Mouse (Mus musculus): ENCODE measurements around the gene Qars. TPM values are rescaled to one million over a fixed set of nuclear protein-coding genes. Genes with fewer than 3 reads are reported as not detected.
A peak's percentile ranks its signal among the peaks of the same experiment; 100 is the strongest.

Qars gene
- polyA plus RNA-seq, 1 experiment: 165 TPM

DNA sequence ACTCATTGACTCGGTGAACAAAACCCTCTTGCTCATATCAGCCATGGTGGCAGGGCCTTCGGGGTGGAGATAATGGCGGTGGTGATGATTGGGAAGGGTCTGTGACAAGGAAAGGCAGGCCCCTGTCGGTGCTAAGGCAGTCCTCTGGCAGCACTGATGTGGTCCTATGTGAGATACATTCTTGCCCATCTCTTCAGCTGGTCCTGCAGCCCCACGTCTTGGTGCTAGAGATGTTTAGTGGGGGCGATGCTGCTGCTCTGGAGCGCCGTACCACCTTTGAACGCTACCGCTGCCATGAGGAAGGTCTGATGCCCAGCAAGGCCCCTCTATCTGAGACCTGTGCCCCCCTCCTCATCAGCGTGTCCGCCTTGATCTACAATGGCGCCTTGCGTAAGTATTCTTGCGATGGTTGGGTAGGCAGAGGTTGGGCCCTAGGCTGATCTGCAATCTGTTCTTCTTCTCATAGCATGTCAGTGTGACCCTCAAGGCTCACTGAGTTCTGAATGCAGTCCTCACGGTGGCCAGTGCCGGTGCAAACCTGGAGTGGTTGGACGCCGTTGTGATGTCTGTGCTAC is 22.1 kb upstream of the Qars start:
- Histone ChIP-seq H3K4me1 (ENCODE audit: control insufficient read depth, insufficient read depth, low read length) (peaks cover 6% of the 10 kb centered on the region; the same call in 1 of the 2 replicates), H3K27ac (ENCODE audit: insufficient read depth, low read depth, low read length) (no peak overlapping the region)
- no peak for TF ChIP-seq CTCF (IDR thresholded peaks at IDR 0.05; ENCODE audit: low read depth, low read length)
- TF ChIP-seq POLR2A (IDR thresholded peaks at IDR 0.05; ENCODE audit: borderline replicate concordance, low read depth, low read length): no peak

DNA sequence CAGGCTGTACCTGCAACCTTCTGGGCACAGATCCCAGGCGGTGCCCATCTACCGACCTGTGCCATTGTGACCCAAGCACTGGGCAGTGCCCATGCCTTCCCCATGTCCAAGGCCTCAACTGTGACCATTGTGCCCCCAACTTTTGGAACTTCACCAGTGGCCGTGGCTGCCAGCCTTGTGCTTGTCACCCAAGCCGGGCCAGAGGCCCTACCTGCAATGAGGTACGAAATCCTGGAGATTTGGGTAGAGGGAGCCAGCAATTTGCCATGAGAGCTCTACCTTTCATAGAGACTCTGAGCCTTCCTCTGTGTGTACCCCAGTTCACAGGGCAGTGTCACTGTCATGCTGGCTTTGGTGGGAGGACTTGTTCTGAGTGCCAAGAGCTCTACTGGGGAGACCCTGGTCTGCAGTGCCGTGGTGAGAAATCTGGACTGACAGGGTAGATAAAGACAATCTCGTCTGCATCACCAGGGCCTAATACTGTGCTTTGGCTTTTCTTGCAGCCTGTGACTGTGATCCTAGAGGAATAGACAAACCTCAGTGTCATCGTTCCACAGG is 20.5 kb upstream of the Qars start:
- H3K27ac ChIP-seq (ENCODE audit: insufficient read depth, low read depth, low read length): no peak overlapping the region
- H3K4me1 ChIP-seq (ENCODE audit: control insufficient read depth, insufficient read depth, low read length): peaks cover 6% of the 10 kb centered on the region; the same call in 1 of the 2 replicates
- TF ChIP-seq POLR2A (IDR thresholded peaks at IDR 0.05; ENCODE audit: borderline replicate concordance, low read depth, low read length): no peak
- no peak for TF ChIP-seq CTCF (IDR thresholded peaks at IDR 0.05; ENCODE audit: low read depth, low read length)
- no peak overlapping the region for H3K4me3 ChIP-seq (ENCODE audit: insufficient read depth, low read length)

More for the DNA sequence above, 22.1 kb upstream of the Qars start:
- H3K4me3 ChIP-seq (ENCODE audit: insufficient read depth, low read length): no peak overlapping the region

GRCm38 (mm10) chr9:108488403-108488802 is 19.1 kb upstream of the Qars start:
- TF ChIP-seq CTCF (IDR thresholded peaks at IDR 0.05; ENCODE audit: low read depth, low read length) (no peak), POLR2A (IDR thresholded peaks at IDR 0.05; ENCODE audit: borderline replicate concordance, low read depth, low read length) (no peak)
- peaks cover 13% of the 10 kb centered on the region for H3K4me1 ChIP-seq (ENCODE audit: control insufficient read depth, insufficient read depth, low read length)

DNA sequence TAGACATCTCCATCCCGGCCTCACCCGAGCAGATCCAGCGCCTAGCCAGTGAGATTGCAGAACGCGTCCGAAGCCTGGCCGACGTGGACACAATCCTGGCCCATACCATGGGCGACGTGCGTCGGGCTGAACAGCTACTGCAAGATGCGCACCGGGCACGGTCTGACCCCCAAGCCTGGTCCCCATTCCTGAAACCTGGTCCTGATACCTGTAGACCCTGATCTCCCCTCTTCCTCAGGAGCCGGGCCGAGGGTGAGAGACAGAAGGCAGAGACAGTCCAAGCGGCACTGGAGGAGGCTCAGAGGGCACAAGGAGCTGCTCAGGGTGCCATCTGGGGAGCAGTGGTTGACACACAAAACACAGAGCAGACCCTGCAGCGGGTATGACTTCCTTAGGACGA is 18.3 kb upstream of the Qars start:
- Histone ChIP-seq H3K4me3 (ENCODE audit: insufficient read depth, low read length) (no peak overlapping the region), H3K4me1 (ENCODE audit: control insufficient read depth, insufficient read depth, low read length) (peaks cover 13% of the 10 kb centered on the region), H3K27ac (ENCODE audit: insufficient read depth, low read depth, low read length) (no peak overlapping the region)
- TF ChIP-seq CTCF (IDR thresholded peaks at IDR 0.05; ENCODE audit: low read depth, low read length) (no peak), POLR2A (IDR thresholded peaks at IDR 0.05; ENCODE audit: borderline replicate concordance, low read depth, low read length) (no peak)

More at GRCm38 (mm10) chr9:108488403-108488802, 19.1 kb upstream of the Qars start:
- Histone ChIP-seq H3K27ac (ENCODE audit: insufficient read depth, low read depth, low read length) (no peak overlapping the region), H3K4me3 (ENCODE audit: insufficient read depth, low read length) (no peak overlapping the region)

GRCm38 (mm10) chr9:108489702-108490558 is 17.6 kb upstream of the Qars start:
- TF ChIP-seq CTCF (IDR thresholded peaks at IDR 0.05; ENCODE audit: low read depth, low read length): no peak
- TF ChIP-seq POLR2A (IDR thresholded peaks at IDR 0.05; ENCODE audit: borderline replicate concordance, low read depth, low read length): no peak; the same call in 1 of the 2 replicates
- Histone ChIP-seq H3K4me3 (ENCODE audit: insufficient read depth, low read length) (peak overlapping the region; percentile 87), H3K27ac (ENCODE audit: insufficient read depth, low read depth, low read length) (peak overlapping the region; percentile 75), H3K4me1 (ENCODE audit: control insufficient read depth, insufficient read depth, low read length) (peaks cover 13% of the 10 kb centered on the region)

GRCm38 (mm10) chr9:108490559-108491285 is 16.8 kb upstream of the Qars start, which contains the start of gene Usp19:
Gene Usp19, plus strand, starts transcription at chr9:108490602.
- Histone ChIP-seq H3K4me3 (ENCODE audit: insufficient read depth, low read length) (peak within 1 kb of the TSS; percentile 87), H3K27ac (ENCODE audit: insufficient read depth, low read depth, low read length) (peak within 1 kb of the TSS; percentile 75), H3K4me1 (ENCODE audit: control insufficient read depth, insufficient read depth, low read length) (peaks cover 13% of the 10 kb centered on the region)
- TF ChIP-seq POLR2A (IDR thresholded peaks at IDR 0.05; ENCODE audit: borderline replicate concordance, low read depth, low read length) (no peak), CTCF (IDR thresholded peaks at IDR 0.05; ENCODE audit: low read depth, low read length) (no peak)

GRCm38 (mm10) chr9:108491286-108491580 is 16.3 kb upstream of the Qars start:
- peak overlapping the region; percentile 75 for H3K27ac ChIP-seq (ENCODE audit: insufficient read depth, low read depth, low read length)
- TF ChIP-seq POLR2A (IDR thresholded peaks at IDR 0.05; ENCODE audit: borderline replicate concordance, low read depth, low read length): 0 out of 2 replicates have a peak, but pooled peaks have one; percentile 8
- no peak; the same call in 1 of the 2 replicates for TF ChIP-seq CTCF (IDR thresholded peaks at IDR 0.05; ENCODE audit: low read depth, low read length)
- peak overlapping the region; percentile 87 for H3K4me3 ChIP-seq (ENCODE audit: insufficient read depth, low read length)
- H3K4me1 ChIP-seq (ENCODE audit: control insufficient read depth, insufficient read depth, low read length): peaks cover 13% of the 10 kb centered on the region

DNA sequence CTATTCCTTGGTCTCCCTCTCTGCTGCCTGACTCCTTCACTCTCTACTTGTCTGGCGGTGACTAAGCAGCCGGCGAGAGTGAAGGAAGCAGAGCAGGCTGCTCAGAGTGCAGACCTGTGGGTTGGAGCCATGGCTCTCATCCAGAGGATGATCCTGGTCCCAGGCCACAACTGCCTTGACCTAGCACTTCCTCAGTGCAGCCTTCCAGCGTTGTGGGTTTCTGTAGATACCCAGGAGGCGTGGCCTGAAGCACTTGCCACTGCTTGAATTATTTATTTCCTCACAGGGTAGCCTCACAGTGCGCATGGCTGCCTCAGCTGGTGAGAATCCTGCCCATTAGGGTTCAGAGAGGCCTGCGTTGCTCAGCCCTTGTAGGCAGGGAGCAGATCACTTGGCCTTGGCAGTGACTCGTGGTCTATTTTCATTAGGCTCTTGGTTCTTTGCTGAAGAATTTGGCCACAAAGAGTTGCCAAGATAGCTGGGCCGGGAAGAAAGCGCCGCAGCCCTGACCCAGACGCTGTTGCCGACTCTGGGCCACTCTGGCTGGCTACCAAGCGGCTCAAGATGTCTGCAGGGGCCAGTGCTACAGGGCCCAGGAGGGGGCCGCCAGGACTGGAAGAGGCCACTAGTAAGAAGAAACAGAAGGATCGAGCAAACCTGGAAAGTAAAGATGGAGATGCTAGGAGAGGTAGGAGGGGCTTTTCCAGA is 15.3 kb upstream of the Qars start:
- TF ChIP-seq POLR2A (IDR thresholded peaks at IDR 0.05; ENCODE audit: borderline replicate concordance, low read depth, low read length) (no peak), CTCF (IDR thresholded peaks at IDR 0.05; ENCODE audit: low read depth, low read length) (no peak)
- peaks cover 13% of the 10 kb centered on the region for H3K4me1 ChIP-seq (ENCODE audit: control insufficient read depth, insufficient read depth, low read length)
- peak overlapping the region; percentile 87 for H3K4me3 ChIP-seq (ENCODE audit: insufficient read depth, low read length)
- H3K27ac ChIP-seq (ENCODE audit: insufficient read depth, low read depth, low read length): peak overlapping the region; percentile 75

GRCm38 (mm10) chr9:108493246-108493645 is 14.3 kb upstream of the Qars start:
- Histone ChIP-seq H3K4me3 (ENCODE audit: insufficient read depth, low read length) (no peak overlapping the region), H3K4me1 (ENCODE audit: control insufficient read depth, insufficient read depth, low read length) (peaks cover 13% of the 10 kb centered on the region), H3K27ac (ENCODE audit: insufficient read depth, low read depth, low read length) (no peak overlapping the region)
- no peak for TF ChIP-seq POLR2A (IDR thresholded peaks at IDR 0.05; ENCODE audit: borderline replicate concordance, low read depth, low read length)
- TF ChIP-seq CTCF (IDR thresholded peaks at IDR 0.05; ENCODE audit: low read depth, low read length): no peak
